Mouse (Mus musculus) spleen, adult 2 months (tissue): ENCODE measurements at regions not wholly inside any gene's neighbourhood (a gene's known extent, or its start where the extent isn't known, plus 50 kb on each side); places are given as distances from the start of the nearest gene placed in this dataset.
"Not testable (repeated sequence)": the region's sequence is repeated elsewhere in the genome, so short reads cannot be mapped to it uniquely, and the experiment has no call there.

Source experiments
- CTCF ChIP-seq: fragments of 200-500 bp; IDR thresholded peaks from 2 replicates; pipeline ENCODE4 v1.5.1; 2011; ENCODE audit warnings: mild to moderate bottlenecking, inconsistent platforms; ENCODE audit not compliant: insufficient read depth, insufficient read length, insufficient replicate concordance; ENCODE audit errors: extremely low read depth
- POLR2A ChIP-seq: fragments of 200-500 bp; IDR thresholded peaks from 2 replicates; pipeline ENCODE4 v1.6.1; 2011; ENCODE audit warnings: low read depth, low read length, inconsistent platforms

- TF ChIP-seq CTCF, POLR2A: not testable (repeated sequence)
Measured at GRCm38 (mm10) chr10:43675495-43675894, 97.4 kb downstream of the Cd24a start.
